Mouse (Mus musculus): Measurements from ENCODE around the gene Sept9. TPM values are rescaled to one million over a fixed set of nuclear protein-coding genes. Genes with fewer than 3 reads are reported as not detected.

Gene Sept9
- polyA plus RNA-seq, 1 experiment from 2014 or later: 186 TPM

DNA sequence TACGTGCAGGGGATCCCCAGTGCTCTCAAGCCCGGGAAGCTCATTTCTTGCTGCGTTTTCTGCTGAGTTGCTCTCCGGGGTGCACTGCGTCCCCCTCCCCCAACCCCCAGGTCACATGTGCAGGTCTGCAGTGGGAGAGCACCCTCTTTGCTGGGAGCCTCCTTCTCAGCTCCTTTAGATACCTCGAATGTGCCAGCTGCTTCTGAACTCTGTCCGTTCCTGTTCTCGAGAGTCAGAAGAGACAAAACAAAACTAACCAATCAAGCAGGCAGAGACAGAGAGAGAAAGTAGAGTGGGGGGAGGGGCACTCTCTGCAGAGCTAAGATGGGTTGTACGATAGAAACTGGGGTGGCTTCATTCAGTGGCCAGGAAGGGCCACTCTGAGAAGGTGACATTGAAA, 195.8 kb downstream of the Sept9 start:
- Histone ChIP-seq H3K4me1 (replicated peaks) (peaks cover 58% of the 10 kb centered on the region), H3K36me3 (no peaks in the 10 kb centered on the region), H3K9me3 (no peaks in the 10 kb centered on the region), H3K4me3 (peak overlapping the region; percentile 53), H3K27me3 (ENCODE audit: insufficient read depth, poor library complexity, severe bottlenecking) (peaks cover 75% of the 10 kb centered on the region), H3K27ac (peak overlapping the region; percentile 62)
- DNase-seq (ENCODE audit: low spot score): no peak
- WGBS: 4% methylated on average over 9 of the region's 9 CpGs

- Histone ChIP-seq H3K27ac (0 out of 2 replicates have a peak overlapping the region, but pooled peaks have one; percentile 35), H3K4me3 (no peak overlapping the region)
These were observed 197.5 kb downstream of the Sept9 start for GRCm38 (mm10) chr11:117396929-117397328.

DNA sequence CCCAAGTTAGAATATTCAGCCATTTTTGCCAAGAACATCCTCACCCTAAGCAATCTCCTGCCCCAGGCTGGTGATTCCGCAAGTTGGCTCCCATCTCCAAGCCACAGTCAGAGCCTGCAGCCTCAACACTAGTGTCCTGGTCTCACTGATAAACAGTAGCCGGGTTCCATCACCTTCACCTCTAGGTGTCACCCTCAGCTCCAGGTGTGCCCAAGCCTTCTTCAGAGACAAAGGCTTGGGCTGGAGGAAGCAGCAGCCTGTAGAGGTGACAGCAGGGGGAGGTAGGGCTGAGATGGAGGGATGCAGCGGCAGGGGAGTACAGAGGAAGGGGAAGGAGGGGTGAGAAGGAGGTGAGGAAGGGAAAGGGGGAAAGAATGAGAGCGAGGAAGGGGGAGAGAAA, 198.3 kb downstream of the Sept9 start:
- Histone ChIP-seq H3K9me3 (peaks cover 10% of the 10 kb centered on the region; the same call in 1 of the 2 replicates), H3K27me3 (ENCODE audit: insufficient read depth, poor library complexity, severe bottlenecking) (peaks cover 77% of the 10 kb centered on the region)
- DNase-seq (ENCODE audit: low spot score): no peak

More at GRCm38 (mm10) chr11:117396929-117397328, 197.5 kb downstream of the Sept9 start:
- H3K36me3 ChIP-seq: no peaks in the 10 kb centered on the region
- WGBS: 86% methylated on average over 3 of the region's 3 CpGs
- peaks cover 72% of the 10 kb centered on the region for H3K27me3 ChIP-seq (ENCODE audit: insufficient read depth, poor library complexity, severe bottlenecking)
- DNase-seq (ENCODE audit: low spot score): no peak
- peaks cover 51% of the 10 kb centered on the region for H3K4me1 ChIP-seq (replicated peaks)
- H3K9me3 ChIP-seq: peaks cover 4% of the 10 kb centered on the region; the same call in 1 of the 2 replicates

GRCm38 (mm10) chr11:117398191-117398590, 198.7 kb downstream of the Sept9 start:
- Histone ChIP-seq H3K36me3 (no peaks in the 10 kb centered on the region), H3K27ac (peak overlapping the region; percentile 56; the same call in 1 of the 2 replicates), H3K4me1 (replicated peaks) (peaks cover 55% of the 10 kb centered on the region), H3K4me3 (no peak overlapping the region), H3K9me3 (peaks cover 10% of the 10 kb centered on the region; the same call in 1 of the 2 replicates), H3K27me3 (ENCODE audit: insufficient read depth, poor library complexity, severe bottlenecking) (peaks cover 77% of the 10 kb centered on the region)
- DNase-seq (ENCODE audit: low spot score): no peak
- 50% methylated on average over 7 of the region's 7 CpGs for WGBS

More for the DNA sequence above, 198.3 kb downstream of the Sept9 start:
- peaks cover 52% of the 10 kb centered on the region for H3K4me1 ChIP-seq (replicated peaks)
- no peaks in the 10 kb centered on the region for H3K36me3 ChIP-seq
- H3K4me3 ChIP-seq: no peak overlapping the region
- H3K27ac ChIP-seq: peak overlapping the region; percentile 56; the same call in 1 of the 2 replicates
- 32% methylated on average over 4 of the region's 4 CpGs for WGBS

GRCm38 (mm10) chr11:117401583-117402367, 202.3 kb downstream of the Sept9 start:
- Histone ChIP-seq H3K4me1 (replicated peaks) (peaks cover 59% of the 10 kb centered on the region), H3K9me3 (peaks cover 10% of the 10 kb centered on the region; the same call in 1 of the 2 replicates), H3K4me3 (no peak overlapping the region), H3K36me3 (no peaks in the 10 kb centered on the region), H3K27ac (no peak overlapping the region), H3K27me3 (ENCODE audit: insufficient read depth, poor library complexity, severe bottlenecking) (peaks cover 73% of the 10 kb centered on the region)
- WGBS: 90% methylated on average over 10 of the region's 10 CpGs
- no peak for DNase-seq (ENCODE audit: low spot score)

- Histone ChIP-seq H3K4me1 (replicated peaks) (peaks cover 61% of the 10 kb centered on the region), H3K36me3 (no peaks in the 10 kb centered on the region), H3K27me3 (ENCODE audit: insufficient read depth, poor library complexity, severe bottlenecking) (peaks cover 70% of the 10 kb centered on the region), H3K9me3 (peaks cover 10% of the 10 kb centered on the region; the same call in 1 of the 2 replicates), H3K27ac (no peak overlapping the region), H3K4me3 (no peak overlapping the region)
- 84% methylated on average over 11 of the region's 11 CpGs for WGBS
- no peak for DNase-seq (ENCODE audit: low spot score)
These were observed 203.1 kb downstream of the Sept9 start for GRCm38 (mm10) chr11:117402550-117402949.

GRCm38 (mm10) chr11:117403073-117403472, 203.6 kb downstream of the Sept9 start:
- H3K27ac ChIP-seq: no peak overlapping the region
- H3K27me3 ChIP-seq (ENCODE audit: insufficient read depth, poor library complexity, severe bottlenecking): peaks cover 65% of the 10 kb centered on the region

GRCm38 (mm10) chr11:117403781-117404180, 204.3 kb downstream of the Sept9 start:
- H3K4me3 ChIP-seq: no peak overlapping the region
- H3K9me3 ChIP-seq: peaks cover 10% of the 10 kb centered on the region; the same call in 1 of the 2 replicates
- no peaks in the 10 kb centered on the region for H3K36me3 ChIP-seq
- H3K27me3 ChIP-seq (ENCODE audit: insufficient read depth, poor library complexity, severe bottlenecking): peaks cover 65% of the 10 kb centered on the region
- no peak for DNase-seq (ENCODE audit: low spot score)
- peaks cover 61% of the 10 kb centered on the region for H3K4me1 ChIP-seq (replicated peaks)
- H3K27ac ChIP-seq: peak overlapping the region; percentile 82
- 34% methylated on average over 7 of the region's 7 CpGs for WGBS

More at GRCm38 (mm10) chr11:117403073-117403472, 203.6 kb downstream of the Sept9 start:
- peaks cover 10% of the 10 kb centered on the region; the same call in 1 of the 2 replicates for H3K9me3 ChIP-seq
- no peaks in the 10 kb centered on the region for H3K36me3 ChIP-seq
- no peak overlapping the region for H3K4me3 ChIP-seq
- peaks cover 61% of the 10 kb centered on the region for H3K4me1 ChIP-seq (replicated peaks)
- 90% methylated on average over 6 of the region's 6 CpGs for WGBS
- DNase-seq (ENCODE audit: low spot score): no peak

DNA sequence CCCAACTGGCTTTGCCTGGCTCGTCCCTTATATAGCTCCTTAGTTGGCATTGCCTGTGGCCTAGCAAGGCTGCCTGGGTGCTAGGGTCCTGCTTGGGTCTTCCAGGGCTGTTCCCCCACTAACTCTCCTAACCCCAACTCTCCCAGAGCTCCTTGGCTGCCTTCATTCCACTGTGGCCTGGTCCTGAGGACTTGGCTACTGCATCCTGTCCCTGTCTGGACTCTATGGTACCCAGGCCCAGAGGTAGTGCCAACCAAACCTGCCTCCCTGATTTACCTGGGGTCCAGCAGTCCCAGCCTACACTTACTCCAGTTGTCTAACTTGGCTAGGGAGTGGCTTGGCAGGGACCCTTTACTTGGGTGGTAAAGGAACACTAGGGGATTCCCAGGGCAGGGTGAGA, 207.2 kb downstream of the Sept9 start:
- H3K27ac ChIP-seq: peak overlapping the region; percentile 92
- WGBS: 74% methylated on average over 1 of the region's 1 CpGs
- H3K9me3 ChIP-seq: peaks cover 12% of the 10 kb centered on the region
- peaks cover 68% of the 10 kb centered on the region for H3K4me1 ChIP-seq (replicated peaks)
- H3K4me3 ChIP-seq: peak overlapping the region; percentile 54; the same call in 1 of the 2 replicates
- H3K36me3 ChIP-seq: no peaks in the 10 kb centered on the region
- H3K27me3 ChIP-seq (ENCODE audit: insufficient read depth, poor library complexity, severe bottlenecking): peaks cover 67% of the 10 kb centered on the region
- no peak for DNase-seq (ENCODE audit: low spot score)

- peak overlapping the region; percentile 92 for H3K27ac ChIP-seq
- no peak for DNase-seq (ENCODE audit: low spot score)
- peaks cover 68% of the 10 kb centered on the region for H3K4me1 ChIP-seq (replicated peaks)
- peak overlapping the region; percentile 54 for H3K4me3 ChIP-seq
- WGBS: 8% methylated on average over 4 of the region's 4 CpGs
- H3K27me3 ChIP-seq (ENCODE audit: insufficient read depth, poor library complexity, severe bottlenecking): peaks cover 69% of the 10 kb centered on the region
- peaks cover 7% of the 10 kb centered on the region for H3K9me3 ChIP-seq
- no peaks in the 10 kb centered on the region for H3K36me3 ChIP-seq
These were observed 207.7 kb downstream of the Sept9 start for GRCm38 (mm10) chr11:117407196-117407595.

- Histone ChIP-seq H3K27me3 (ENCODE audit: insufficient read depth, poor library complexity, severe bottlenecking) (peaks cover 70% of the 10 kb centered on the region), H3K4me3 (peak overlapping the region; percentile 54)
- under 1% methylated on average over 28 of the region's 28 CpGs for WGBS
These were observed 208.4 kb downstream of the Sept9 start for GRCm38 (mm10) chr11:117407651-117408441.

DNA sequence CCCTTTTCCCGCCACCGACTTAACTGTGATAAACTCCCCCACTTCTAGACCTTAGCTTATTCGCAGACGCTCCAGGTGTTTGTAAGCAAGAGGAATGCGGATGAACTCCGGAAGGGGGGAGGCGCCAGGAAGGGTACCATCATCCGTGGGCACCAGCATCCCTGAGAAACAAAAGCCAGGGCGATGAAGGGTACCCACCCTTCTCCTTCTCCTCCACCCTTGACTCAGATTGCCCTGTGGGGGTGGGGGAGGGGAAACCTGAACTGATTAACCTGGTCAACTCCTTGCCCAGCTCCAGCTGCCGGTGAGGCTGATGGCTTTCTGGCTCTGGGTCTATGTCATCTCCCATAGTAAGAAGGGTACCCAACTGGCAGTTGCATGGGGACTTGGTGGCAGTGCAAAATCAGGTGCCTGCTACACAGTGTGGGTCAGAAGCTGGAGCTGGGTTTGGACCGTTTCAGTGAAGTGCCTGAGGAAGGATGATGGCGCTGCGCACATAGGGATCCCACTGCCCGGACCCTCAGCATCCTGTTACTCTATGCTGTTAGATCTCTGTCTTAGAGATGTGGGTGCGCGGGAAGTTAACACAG, 209.1 kb downstream of the Sept9 start:
- Histone ChIP-seq H3K36me3 (no peaks in the 10 kb centered on the region), H3K4me3 (peak overlapping the region; percentile 54), H3K27me3 (ENCODE audit: insufficient read depth, poor library complexity, severe bottlenecking) (peaks cover 73% of the 10 kb centered on the region), H3K9me3 (peaks cover 3% of the 10 kb centered on the region; the same call in 1 of the 2 replicates), H3K27ac (peak overlapping the region; percentile 92), H3K4me1 (replicated peaks) (peaks cover 70% of the 10 kb centered on the region)
- DNase-seq (ENCODE audit: low spot score): no peak
- 8% methylated on average over 16 of the region's 16 CpGs for WGBS

More at GRCm38 (mm10) chr11:117407651-117408441, 208.4 kb downstream of the Sept9 start:
- H3K36me3 ChIP-seq: no peaks in the 10 kb centered on the region
- H3K9me3 ChIP-seq: peaks cover 3% of the 10 kb centered on the region; the same call in 1 of the 2 replicates
- DNase-seq (ENCODE audit: low spot score): peak; percentile 82
- H3K4me1 ChIP-seq (replicated peaks): peaks cover 67% of the 10 kb centered on the region
- peak overlapping the region; percentile 92 for H3K27ac ChIP-seq

All from hindbrain, embryonic 10.5 days (tissue).